Mouse (Mus musculus) layer of hippocampus, adult 9-10 months (tissue): ENCODE data around the gene Csrp3.

ENCODE experiments used
- DNase-seq: peaks from one replicate; pipeline ENCODE4 v3.0.0; 2022; ENCODE audit warnings: low spot score

The Csrp3 gene

GRCm38 (mm10) chr7:48829177-48829910 is 18.5 kb downstream of the Csrp3 start:
- no peak for DNase-seq

GRCm38 (mm10) chr7:48825170-48825569 is 22.7 kb downstream of the Csrp3 start:
- DNase-seq: no peak

- DNase-seq: no peak
Measured at GRCm38 (mm10) chr7:48824671-48825070, 23.2 kb downstream of the Csrp3 start.

GRCm38 (mm10) chr7:48823621-48824020 is 24.2 kb downstream of the Csrp3 start:
- DNase-seq: no peak

- no peak for DNase-seq
Measured at GRCm38 (mm10) chr7:48821654-48822053, 26.2 kb downstream of the Csrp3 start.

GRCm38 (mm10) chr7:48813594-48813993 is 34.2 kb downstream of the Csrp3 start:
- no peak for DNase-seq

- DNase-seq: no peak
Measured at GRCm38 (mm10) chr7:48812358-48812757, 35.5 kb downstream of the Csrp3 start.

- DNase-seq: no peak
Measured at GRCm38 (mm10) chr7:48810652-48811051, 37.2 kb downstream of the Csrp3 start.

- DNase-seq: no peak
Measured at GRCm38 (mm10) chr7:48806587-48806986, 41.2 kb downstream of the Csrp3 start.

- no peak for DNase-seq
Measured at GRCm38 (mm10) chr7:48803381-48803780, 44.5 kb downstream of the Csrp3 start.

GRCm38 (mm10) chr7:48795130-48795529 is 52.7 kb downstream of the Csrp3 start:
- DNase-seq: no peak

- no peak for DNase-seq
Measured at GRCm38 (mm10) chr7:48791412-48791811, 56.4 kb downstream of the Csrp3 start.

- no peak for DNase-seq
Measured at GRCm38 (mm10) chr7:48790117-48790516, 57.7 kb downstream of the Csrp3 start.

GRCm38 (mm10) chr7:48788851-48789572 is 58.8 kb downstream of the Csrp3 start, which contains the start of gene Zdhhc13:
TSS of gene Zdhhc13 (plus strand) at chr7:48789003.
- peak; percentile 78 for DNase-seq

- DNase-seq: no peak
Measured at GRCm38 (mm10) chr7:48788348-48788747, 59.5 kb downstream of the Csrp3 start.

- DNase-seq: no peak
Measured at GRCm38 (mm10) chr7:48784773-48785523, 62.9 kb downstream of the Csrp3 start.

GRCm38 (mm10) chr7:48782432-48782831 is 65.4 kb downstream of the Csrp3 start:
- DNase-seq: no peak
